Mouse (Mus musculus) telencephalon, adult 2 months (tissue): ENCODE data around the gene Scn3b.

Experiments used
- DNase-seq: peaks from one replicate; pipeline ENCODE4 v3.0.0-alpha.2; 2011; ENCODE audit warnings: low read depth, low spot score

Gene Scn3b

DNA sequence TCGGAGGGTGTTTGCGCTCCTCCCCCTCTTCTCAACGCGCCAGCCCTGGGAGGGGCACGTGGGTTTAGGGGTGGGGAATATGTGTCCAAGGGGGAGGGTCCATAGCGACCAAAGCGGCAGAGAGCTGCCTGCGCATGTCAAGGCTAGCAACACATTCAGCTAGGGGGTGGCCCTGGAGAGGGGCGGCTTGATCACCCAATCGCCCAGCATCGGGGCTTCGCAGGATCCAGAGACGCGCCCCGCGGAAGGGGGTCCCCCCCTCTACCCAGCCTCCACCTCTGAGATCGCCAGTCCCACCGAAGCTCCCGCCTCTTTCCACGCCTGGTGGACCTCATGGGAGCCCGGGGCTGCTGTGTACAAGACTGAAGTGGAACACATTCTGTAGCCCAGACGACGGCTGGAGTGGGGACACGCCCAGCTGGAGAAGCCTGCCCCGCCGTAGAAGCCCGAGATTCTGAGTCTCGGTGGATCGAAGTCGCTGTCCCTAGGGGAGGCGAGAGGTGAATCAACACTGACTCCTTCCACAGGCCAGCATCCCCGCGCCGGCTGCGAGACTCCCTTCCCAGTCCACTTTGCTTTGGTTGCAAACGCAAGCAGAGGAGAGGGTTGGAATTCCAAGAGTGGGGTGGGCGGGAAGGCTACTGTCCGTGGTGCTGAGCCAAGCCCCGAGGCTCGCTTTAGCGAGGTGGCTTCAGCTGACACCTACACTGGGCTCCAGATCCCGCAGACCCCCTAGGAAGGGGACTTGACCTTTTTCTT is at the start of gene Scn3b:
Gene Scn3b (plus strand): TSS at position 115 of the 759 bp plus-strand sequence.
- DNase-seq = peak; percentile 84

DNA sequence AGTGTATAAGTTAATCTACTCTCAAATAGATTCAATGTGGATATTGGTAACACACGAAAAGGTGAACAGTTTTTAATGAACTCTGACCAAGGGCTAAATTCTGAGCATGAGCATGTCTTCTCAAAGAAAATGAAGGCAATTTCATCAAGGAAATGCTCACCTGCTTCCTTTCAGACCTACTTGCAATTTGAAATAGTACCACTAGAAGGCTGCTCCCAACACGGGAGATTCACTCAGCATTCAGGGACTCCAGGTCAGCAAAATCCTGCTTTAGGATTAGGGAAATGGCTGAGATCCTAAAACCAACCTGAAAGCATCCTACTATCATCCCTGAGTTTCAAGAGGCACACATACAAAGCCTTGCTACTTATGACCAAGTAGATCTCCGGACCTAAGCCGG is 44.7 kb upstream of the Scn3b start:
- DNase-seq = no peak

DNA sequence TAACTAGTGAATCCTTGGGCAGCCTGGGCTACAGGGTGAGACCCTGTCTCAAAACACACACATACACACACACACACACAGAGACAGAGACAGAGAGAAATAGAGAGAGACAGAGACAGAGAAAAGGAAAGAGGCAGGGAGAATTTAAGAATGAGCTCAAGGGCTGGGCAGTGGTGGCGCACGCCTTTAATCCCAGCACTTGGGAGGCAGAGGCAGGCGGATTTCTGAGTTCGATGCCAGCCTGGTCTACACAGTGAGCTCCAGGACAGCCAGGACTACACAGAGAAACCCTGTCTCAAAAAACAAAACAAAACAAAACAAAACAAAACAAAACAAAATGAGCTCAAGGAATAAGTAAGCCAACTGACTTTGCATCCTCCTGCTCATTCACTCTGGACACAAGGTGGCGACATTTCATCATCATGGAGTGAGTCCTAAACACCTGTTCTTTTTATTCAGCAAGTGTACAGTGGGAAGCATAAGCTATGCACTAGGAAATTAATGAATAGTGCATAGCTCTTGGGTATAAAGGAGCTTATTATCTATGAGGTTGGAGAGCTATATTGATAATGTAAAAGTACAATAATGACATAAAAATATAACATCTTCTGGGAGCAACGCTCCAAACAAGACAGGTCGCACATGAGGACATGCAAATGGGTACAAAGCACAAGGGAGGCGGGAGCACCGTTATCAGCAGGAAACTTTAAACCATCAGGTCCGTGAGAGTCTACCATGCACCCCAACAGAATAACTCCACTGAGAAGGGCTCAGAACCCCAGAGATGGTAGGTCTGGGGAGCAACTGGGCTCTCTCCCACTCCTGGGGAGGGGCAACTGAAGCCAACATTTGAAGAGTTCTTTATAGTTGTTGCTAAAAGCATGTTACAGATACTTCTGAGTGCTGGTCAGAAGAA is 40.9 kb upstream of the Scn3b start:
- peak; percentile 76 for DNase-seq

DNA sequence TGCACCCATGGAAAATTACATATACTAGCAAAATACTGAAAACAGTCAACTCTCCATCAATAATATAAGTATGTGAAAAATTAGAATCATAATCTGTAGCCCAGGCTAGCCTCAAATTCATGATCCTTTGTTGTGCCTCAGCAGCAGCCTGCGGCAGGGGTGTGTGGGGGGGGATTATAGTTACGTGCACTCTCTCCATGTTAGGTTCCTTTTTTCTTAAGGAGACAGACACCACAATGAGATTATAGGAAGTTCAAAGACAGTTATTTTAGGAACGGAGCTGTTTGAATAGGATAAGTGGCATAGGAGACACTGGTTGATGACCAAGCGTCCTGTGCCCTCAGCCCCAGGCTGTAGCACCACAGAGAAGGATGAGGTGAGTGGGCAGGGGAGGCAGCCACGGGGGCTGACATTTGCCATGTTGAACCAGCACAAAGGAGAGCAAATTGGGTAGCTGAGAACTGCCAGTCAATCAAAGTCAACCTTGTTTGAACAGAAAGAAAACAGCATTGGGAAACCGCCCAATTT is 40.1 kb upstream of the Scn3b start:
- DNase-seq = no peak

DNA sequence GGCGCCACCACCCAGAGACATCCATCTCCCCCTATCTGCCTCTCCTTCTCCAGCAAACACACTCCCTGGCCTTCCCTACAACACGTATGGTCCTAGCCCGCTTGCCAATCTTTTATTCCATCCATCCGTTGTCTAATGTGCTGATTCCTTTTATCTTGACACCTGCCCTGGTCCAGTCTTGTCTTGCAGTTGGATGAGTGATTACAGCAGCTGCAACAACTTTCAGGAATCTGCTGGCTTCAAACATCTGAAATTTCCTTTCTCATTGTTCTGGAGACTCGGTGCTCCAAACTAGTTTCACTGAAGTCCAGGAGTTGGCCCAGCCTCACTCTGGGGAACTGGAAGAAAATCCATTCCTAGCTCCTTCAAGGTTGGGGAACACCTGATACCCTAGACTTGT is 39.5 kb upstream of the Scn3b start:
- DNase-seq = no peak

DNA sequence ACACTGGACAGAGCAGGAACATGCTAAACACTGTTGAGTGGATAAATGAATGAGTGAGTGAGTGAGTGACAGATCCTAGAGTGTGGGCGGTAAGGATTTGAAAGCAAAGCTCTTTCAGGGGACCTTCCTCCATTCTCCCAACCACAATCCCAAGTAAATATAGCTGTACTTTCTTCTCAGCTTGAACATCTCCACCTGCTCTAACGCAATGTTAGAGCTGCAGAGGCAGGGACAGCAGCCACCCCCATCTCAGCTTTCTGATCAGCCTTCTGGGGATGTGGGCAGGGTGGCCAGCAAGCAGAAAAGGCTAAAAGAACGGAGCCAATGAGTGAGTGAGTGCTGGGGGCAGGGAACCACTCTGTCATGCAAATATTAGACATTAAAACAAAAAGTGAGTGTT is 38.0 kb upstream of the Scn3b start:
- peak; percentile 29 for DNase-seq

DNA sequence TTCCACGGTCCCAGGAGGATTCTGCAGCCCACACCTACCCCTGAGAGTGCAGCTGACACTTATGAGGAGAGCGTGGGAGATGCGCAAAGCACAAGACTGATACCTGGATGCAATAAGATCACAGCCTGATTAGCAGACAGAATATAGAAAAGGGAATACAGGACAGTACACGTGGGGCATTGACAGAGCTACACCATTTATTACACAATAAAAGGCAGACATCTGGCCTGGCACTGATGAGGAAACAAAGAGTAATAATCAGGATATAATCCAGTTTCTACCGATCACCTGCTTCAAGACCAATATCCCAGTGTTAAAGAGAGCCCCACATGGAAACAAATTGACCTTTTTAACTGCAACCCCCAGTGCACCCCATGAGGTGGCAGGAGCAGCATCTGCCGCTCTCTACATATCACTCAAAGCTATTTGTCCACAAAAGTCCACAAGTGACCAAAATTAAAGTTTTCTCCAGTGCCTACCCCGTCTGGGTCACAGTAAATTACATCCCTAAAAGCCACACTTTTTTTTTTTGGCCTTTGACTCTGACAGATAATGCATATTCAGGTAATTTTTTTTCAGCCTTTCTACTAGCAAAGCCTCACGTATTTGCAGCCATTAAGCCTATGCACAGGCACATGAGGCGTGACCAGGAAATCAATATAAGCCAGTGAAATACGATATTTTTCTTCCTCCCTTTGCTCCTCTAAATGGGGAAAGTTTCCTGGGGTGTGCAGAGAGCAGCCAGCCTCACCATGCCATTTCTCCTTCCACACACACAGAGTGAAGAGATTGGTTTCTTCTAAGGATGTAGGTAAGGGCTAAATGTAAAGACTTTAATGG is 34.6 kb upstream of the Scn3b start:
- DNase-seq = no peak

DNA sequence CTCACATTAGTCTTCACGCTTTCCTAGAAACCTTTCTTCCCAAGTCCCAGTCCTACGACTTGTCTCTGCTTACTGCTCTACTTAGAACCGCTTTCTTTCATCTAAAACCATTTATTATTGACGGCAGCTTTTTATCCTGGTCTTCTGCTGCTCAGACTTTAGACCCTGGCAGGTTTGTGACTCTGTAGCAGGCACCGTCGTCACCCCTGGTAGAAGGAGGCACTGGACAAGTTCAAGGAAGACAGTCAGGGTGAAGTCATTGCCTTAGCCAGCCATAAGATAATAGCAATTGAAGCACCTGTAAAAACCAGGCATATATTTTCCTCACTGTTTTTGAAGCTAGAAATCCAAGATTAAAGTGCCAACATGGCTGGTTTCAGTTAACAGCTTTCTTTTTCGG is 33.8 kb upstream of the Scn3b start:
- DNase-seq = no peak

DNA sequence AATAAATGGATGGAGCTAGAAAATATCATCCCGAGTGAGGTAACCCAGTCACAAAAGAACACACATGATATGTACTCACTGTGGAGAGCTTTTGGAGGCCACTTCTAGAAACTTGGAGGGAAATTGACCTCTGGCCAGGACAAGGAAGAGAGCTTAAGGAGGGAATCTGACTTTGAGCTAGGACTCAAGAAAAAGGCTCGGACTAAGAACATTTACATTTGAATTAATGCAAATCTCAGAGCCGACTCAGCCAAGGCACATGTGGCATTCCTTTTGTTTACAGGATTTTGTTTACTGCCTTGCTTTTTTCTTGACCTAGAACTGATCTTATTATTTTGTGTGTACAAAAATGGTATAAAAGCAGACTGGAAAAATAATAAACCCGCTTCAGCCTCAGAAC is 29.3 kb upstream of the Scn3b start:
- no peak for DNase-seq

DNA sequence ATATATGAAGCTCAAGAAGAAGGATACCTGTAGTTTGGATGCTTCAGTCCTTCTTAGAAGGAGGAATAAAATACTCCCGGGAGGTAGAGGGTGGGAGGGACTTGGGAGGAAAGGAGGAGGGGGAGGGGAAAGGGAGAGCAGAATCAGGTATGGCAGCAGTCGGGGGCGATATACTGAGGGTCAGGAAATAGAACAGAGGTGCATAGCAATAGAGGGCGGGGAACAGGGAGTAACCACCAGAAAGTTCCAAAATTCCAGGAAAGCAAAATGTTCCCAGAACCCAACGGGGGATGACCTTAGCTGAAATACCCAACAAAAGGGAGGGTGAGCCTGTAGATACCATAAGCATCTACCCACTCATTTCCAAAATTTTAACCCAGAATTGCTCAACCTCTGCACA is 28.7 kb upstream of the Scn3b start:
- no peak for DNase-seq

DNA sequence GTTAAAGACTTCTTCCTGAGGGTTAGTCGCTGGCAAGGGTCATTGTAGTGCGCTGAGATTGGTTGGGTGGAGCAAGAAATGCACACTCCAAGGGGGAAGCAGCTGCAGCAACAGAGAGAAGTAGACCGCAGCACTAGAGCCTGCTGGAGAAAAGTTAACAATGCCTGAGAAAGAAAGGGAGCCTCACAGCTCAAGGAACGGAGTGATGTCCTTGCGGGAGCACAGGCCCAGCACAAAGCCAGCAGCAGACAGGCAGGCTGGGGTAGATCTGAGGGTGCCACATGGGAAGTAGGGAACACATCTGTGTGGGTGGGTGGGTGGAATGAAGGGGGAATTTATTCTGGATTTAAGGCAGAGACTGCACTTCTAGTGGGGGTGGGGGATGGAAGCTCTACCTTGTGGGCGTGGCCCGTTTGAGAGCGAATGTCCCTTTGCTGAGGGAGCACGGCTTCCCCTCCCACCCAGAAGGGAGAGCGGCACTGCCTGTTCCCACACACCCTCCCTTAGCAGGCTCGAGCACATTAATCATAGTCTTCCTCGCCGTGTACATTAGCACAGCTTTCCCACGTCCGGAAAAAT is 27.7 kb upstream of the Scn3b start:
- peak; percentile 75 for DNase-seq

DNA sequence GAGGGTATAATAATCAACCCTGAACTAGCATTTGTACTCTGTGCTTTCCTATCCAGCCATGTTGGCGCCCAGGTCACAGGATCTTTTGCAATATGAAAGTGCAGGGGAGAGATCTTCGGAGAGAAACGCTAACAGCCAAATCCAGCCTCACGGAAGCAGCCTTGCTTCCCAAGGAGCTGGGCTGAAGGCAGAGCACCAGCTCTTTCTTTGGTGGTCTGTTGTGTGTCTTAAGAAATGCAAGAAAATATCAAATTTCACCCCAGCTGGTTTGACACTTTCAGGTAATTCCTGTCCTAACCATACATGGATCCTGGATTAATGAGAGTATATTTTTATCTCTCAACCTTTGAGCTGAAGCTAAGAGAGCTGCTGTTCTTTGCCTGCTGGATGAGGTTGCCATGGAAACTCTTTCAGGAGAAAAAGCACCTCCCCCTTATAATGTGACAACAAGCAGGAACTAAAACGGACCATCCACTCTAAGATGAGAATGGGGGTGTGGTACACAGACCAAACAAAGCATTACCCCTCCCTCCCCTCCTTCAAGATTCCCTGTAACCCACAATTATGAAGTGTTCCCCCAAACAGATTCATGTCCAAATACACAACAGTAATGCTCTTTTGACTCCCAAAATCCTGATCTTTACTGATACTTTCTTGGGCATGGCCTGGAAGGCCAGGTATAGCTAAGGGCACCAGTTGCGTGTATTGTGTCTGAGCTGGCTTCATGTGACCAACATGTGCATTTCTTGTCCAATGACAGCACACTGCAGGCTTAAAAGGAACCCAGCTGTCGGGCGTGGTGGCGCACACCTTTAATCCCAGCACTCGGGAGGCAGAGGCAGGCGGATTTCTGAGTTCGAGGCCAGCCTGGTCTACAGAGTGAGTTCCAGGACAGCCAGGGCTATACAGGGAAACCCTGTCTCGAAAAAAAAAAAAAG is 26.8 kb upstream of the Scn3b start:
- peak; percentile 89 for DNase-seq

DNA sequence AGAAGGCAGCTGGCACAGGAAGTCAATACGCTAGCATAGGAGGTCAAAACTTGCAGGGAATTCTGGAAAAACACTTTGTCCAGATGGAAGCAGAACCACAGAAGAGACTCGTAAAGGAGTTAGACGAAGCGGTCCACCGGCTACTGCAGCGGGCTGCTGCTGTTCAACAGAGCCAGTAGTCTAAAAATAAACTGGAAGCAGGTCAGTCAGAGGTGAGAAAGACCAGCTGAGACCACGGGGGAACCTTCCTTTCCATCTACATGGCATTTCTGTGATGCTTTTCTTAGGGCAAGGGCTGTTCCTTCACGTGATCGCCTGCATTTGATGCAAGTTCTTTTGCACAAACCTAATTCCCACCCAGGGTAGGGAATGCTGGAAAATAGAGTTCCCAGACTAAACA is 23.6 kb upstream of the Scn3b start:
- DNase-seq = no peak

DNA sequence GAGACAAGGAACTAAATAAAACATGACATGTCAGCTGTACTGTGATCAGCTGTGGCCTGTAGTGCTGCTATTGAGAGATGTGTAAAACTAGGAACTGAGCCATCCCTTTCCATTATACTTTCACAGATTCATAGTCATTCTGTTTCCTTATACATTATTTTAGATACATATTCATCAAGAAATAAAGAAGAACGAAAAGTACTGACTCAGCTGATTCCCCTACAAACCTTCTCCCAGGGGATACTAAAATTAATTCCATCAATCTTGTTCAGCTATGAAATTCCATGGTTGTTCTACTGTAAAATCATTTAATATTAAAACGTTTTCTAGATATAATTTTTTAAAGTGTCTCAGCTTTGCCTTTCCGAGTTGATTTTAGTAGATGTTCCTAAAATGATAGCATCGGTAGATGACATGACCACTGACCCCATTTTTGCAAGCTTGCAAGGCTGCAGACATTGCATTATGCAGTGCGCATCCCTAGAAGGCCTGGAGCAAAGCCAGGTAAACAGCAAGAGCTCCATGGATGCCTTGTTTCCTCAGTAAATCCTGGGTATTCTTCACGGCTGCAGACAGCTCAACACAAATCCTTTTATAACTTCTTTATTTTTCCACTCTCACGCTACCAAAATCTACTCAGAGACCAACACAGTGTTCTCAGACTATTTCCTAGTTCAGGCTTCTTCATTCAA is 22.9 kb upstream of the Scn3b start:
- DNase-seq = no peak

DNA sequence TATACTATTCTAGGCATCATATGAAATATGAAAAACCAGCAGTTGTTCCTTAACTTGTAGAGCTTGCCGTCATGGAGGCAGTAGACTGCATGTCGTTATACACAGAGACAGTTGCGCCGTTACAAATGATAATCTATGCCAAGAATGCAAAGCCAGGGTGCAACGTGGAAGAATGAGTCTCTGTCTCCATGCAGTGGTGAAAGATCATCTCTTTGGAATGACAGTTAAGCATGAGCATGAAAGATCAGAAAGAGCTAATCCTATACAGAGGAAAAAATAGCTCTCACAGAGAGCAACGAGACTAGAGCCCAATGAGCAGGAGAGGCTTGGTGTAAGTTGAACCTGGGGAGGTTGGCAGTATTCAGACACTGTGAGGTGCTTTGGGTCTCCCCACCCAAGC is 22.3 kb upstream of the Scn3b start:
- no peak for DNase-seq

DNA sequence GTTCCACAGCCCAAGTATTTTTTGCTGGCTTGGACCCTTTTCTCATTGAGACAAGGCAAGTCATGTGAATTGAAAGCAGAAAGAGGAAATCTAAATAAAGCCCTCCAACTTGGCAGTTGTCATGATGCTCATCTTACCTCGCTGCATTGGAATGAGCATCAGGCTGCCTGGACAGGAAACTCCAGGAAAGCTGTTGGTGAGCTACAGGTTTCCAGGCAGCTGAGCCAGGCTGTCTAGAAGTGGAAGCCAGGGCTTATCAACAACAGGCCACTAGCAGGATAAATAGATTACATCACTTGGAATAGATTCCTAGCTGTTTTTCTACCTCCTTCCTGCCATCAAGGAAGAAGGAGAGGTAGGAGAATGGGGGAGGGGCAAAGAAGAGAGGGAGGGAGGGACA is 19.9 kb upstream of the Scn3b start:
- DNase-seq = no peak

DNA sequence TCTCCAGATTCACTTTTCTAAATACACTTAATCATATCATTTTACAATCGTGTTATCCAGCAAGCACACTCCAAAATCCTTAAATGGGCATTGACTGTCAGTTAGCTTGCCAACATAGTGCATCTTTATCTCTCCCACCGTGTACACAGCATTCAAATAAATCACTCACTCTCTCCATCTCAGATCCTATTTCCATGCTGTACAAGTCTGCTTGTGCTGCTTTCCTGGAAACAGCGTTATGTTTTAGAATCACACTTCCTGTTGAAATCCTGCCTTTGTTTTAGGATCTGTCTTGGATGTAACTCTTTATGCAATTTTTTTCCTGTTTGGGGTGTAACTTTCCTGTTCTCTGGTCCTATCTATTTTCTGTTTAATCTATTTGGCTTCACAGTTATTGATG is 16.6 kb upstream of the Scn3b start:
- DNase-seq = no peak

DNA sequence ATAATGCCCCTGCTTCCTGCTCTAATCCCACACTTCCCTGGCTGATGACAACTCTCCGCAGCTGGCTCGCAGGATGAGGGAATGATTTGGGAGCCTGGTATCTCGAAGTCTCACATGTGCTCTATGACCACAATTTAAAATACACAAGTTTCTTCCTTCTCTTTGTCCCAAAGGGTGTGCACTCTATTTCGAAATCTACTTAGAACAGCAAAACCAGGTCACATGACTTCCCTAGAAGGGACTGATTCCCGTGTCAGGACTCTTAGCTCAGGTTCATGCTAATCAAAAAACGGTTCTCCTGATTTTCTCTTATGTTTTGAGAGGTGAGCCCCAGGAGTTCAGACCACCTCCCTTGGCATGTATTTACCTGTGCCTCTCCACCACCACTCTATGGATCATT is 5.1 kb upstream of the Scn3b start:
- no peak for DNase-seq

DNA sequence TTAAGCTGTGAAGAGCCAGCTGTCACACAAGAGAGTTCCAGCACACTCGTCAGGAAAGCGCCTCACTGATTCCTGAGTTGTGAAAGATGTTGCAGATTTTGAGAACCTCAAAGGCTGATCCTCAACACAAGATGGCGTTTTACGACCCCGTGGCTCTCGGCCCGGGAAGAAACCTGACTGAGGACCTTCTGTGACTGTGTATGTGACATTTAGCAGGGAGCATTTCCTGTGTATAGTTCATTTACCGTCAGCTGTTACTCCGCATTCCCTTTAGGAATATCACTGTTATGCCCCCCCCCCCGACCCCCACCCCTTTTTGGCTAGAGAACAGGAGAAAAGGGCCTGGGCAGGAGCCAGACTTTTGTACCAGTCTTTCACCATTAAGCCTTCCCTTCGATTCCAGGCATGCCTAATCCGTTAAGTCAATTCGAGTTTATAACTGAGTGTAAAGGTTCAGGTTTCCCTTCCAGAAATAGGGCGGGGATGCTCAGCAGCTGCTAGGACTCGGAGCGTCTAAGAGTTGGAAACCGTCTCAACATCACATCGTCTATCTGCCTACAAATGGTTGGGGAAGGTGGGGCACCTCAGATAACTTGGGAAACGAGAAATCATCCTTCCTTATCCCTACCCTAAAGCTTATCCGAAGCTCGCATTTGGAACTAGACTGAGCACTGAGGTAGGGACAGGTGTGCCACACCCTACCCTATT is 823 bp upstream of the Scn3b start:
- no peak for DNase-seq
